Mouse (Mus musculus) stomach, embryonic 15.5 days (tissue): ENCODE measurements at regions not wholly inside any gene's neighbourhood (a gene's known extent, or its start where the extent isn't known, plus 50 kb on each side); places are given as distances from the start of the nearest gene placed in this dataset.

Experiments used
- ATAC-seq: fragments of 200-750 bp; cut with Nextera tagmentation; 2 replicates; pipeline ENCODE4 v1.8.0; 2017; ENCODE audit warnings: low read depth, moderate number of reproducible peaks, moderate TSS enrichment; ENCODE audit not compliant: insufficient read depth, low FRiP score
- H3K27ac ChIP-seq: fragments of 300-500 bp; sonication (generic); 2 replicates; pipeline ENCODE4 v1.5.1; 2015; ENCODE audit warnings: mild to moderate bottlenecking, inconsistent platforms
- H3K27me3 ChIP-seq: fragments of 300-500 bp; sonication (generic); replicated peaks from 2 replicates; pipeline ENCODE4 v1.6.1; 2015; ENCODE audit warnings: inconsistent platforms
- H3K36me3 ChIP-seq: fragments of 300-500 bp; sonication (generic); 2 replicates; pipeline ENCODE4 v1.6.1; 2015; ENCODE audit warnings: inconsistent platforms
- H3K4me1 ChIP-seq: fragments of 300-500 bp; sonication (generic); 2 replicates; pipeline ENCODE4 v1.6.1; 2015; ENCODE audit warnings: inconsistent platforms
- H3K4me2 ChIP-seq: fragments of 300-500 bp; sonication (generic); 2 replicates; pipeline ENCODE4 v1.6.1; 2015; ENCODE audit warnings: mild to moderate bottlenecking, inconsistent platforms
- H3K4me3 ChIP-seq: fragments of 300-500 bp; sonication (generic); replicated peaks from 2 replicates; pipeline ENCODE4 v1.5.1; 2015; ENCODE audit warnings: inconsistent platforms
- H3K9ac ChIP-seq: fragments of 300-500 bp; sonication (generic); 2 replicates; pipeline ENCODE4 v1.6.1; 2015; ENCODE audit warnings: inconsistent platforms
- H3K9me3 ChIP-seq: fragments of 300-500 bp; sonication (generic); 2 replicates; pipeline ENCODE4 v1.6.1; 2016; ENCODE audit warnings: inconsistent platforms
- WGBS: fragments of 180-500 bp; shearing (Covaris S2); methylation state at CpG from one replicate; pipeline ENCODE4 v1.1.7; 2015; 5-methylcytosine and 5-hydroxymethylcytosine counted together

DNA sequence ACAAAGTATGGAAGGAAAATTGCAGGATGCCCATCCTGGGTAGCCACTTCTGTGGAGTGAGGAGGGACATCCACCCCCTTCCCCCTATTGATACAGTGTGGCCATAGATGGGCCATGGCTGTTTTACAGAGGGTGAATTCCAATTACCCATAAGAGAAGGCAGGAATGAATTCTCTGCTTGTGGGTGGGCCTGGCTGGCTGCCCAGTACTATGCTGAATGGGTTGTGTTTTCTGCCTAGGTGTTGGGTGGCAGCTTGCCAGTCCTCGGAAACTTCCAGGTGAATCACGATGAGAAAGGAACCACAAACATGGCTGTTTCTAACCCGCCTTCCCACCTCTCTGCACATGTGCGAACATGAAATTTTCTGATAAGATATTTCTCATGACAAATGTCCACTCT is 109.0 kb upstream of the Veph1 start:
- Histone ChIP-seq H3K27ac (no peak overlapping the region), H3K36me3 (no peaks in the 10 kb centered on the region), H3K4me3 (no peak overlapping the region), H3K4me1 (no peaks in the 10 kb centered on the region), H3K4me2 (no peak overlapping the region), H3K9ac (no peak overlapping the region), H3K27me3 (no peaks in the 10 kb centered on the region), H3K9me3 (no peaks in the 10 kb centered on the region)
- WGBS, result 72% methylated on average over 4 of the region's 4 CpGs
- ATAC-seq, result no peak

DNA sequence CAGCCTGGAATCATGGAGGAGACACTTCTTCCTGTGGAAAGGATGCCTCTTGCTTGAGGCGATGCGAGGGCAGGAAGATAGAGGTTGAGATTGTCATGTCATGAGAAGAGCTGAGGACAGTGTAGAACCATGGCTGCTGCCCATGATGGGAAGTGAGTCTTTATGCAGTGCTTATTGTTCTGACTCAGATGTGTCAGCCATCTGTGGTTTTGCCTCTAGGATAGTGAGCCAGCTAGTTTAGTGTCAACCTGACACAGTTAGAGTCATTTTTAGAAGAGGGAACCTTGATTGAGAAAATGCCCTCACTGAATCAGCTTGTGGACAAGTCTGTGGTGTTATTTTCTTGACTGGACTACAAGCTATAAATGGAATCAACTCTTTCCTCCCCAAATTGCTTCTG is 107.1 kb upstream of the Veph1 start:
- H3K27ac ChIP-seq, result no peak overlapping the region
- H3K27me3 ChIP-seq, result no peaks in the 10 kb centered on the region
- no peaks in the 10 kb centered on the region for H3K36me3 ChIP-seq
- ATAC-seq, result no peak
- no peak overlapping the region for H3K9ac ChIP-seq
- WGBS, result 94% methylated on average over 2 of the region's 2 CpGs
- no peak overlapping the region for H3K4me2 ChIP-seq
- no peaks in the 10 kb centered on the region for H3K4me1 ChIP-seq
- no peak overlapping the region for H3K4me3 ChIP-seq
- no peaks in the 10 kb centered on the region for H3K9me3 ChIP-seq

DNA sequence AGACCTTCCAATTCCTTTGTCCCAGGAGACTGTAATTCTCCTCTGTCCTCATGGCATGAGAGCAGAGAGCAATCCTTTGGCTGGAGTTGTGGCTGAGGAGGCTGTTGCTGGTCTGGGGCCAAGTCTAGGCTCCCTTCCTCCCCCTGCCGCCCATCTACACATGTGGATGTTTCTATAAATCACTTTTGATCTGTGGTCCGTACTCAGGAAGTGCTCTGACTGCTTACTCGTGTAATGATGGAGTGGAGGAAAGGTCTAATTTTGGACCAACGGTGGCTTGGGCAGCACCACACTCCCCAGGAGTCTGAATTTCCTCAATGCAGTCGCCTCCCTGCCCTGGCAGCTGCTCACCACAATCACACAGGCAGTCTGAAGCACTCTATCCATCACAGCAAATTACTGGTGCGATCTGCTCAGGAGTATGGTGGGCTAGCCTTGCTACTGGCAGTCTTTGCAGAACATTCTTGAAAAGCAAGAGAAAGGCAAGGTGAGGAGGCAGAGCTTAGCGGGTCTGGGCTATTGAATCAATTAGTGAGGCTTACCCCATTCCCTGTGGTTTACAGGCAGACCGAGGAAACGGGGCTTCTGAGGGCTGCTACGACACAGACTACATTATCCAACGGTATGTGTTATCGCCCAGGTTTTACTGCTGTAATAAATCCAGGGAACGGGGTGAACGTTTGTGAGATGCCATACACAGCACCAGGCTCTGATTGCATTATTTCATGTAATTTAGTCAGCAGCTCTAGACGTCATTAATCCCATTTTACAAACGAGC is 104.3 kb upstream of the Veph1 start:
- Histone ChIP-seq H3K27ac (no peak overlapping the region), H3K27me3 (no peaks in the 10 kb centered on the region), H3K4me3 (no peak overlapping the region), H3K9ac (no peak overlapping the region), H3K36me3 (no peaks in the 10 kb centered on the region), H3K4me2 (no peak overlapping the region), H3K9me3 (no peaks in the 10 kb centered on the region), H3K4me1 (no peaks in the 10 kb centered on the region)
- no peak for ATAC-seq
- 43% methylated on average over 16 of the region's 16 CpGs for WGBS

DNA sequence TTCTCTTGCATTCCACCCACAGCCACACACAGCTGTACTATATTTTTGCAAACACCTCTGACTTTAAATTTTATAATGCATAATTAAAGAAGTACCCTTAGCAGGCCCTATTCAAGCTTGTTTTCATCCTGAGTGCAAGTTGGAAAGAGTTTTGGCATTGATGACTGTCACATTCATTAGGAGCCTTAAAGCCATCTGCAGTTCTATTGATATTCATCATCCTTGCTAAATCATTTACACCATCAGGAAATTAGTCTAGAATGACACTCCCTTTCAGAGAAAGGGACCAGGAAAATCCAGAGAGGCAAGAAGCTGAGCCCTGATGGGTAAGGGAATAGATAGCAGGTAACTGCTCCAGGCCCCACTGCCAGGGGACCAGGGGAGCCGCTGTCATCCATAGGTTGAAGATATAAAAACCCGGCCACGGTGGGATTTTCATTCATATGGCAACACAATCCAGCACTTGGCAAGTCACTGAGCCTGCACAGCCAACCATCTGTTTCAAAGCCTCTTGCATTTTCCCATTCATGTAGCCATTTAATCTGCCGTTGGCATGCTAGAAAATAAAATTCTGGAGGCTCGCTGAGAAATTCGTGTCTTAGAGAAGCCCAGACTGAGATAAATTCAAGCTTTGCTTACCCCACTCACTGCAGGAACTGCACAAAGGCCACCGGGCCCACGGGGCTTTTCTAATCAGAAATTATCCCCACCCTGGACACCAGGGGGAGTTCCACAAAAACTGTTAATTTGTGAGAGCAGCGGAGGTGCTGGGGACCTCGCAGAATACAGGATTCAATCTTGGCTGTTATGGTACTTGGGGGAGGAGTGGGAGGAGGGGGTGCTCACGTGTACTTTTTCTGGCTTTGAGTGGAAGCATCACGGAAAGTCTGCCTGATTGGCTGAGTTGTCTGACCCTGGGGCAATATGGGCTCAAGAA is 101.8 kb upstream of the Veph1 start:
- WGBS, result 63% methylated on average over 12 of the region's 12 CpGs

DNA sequence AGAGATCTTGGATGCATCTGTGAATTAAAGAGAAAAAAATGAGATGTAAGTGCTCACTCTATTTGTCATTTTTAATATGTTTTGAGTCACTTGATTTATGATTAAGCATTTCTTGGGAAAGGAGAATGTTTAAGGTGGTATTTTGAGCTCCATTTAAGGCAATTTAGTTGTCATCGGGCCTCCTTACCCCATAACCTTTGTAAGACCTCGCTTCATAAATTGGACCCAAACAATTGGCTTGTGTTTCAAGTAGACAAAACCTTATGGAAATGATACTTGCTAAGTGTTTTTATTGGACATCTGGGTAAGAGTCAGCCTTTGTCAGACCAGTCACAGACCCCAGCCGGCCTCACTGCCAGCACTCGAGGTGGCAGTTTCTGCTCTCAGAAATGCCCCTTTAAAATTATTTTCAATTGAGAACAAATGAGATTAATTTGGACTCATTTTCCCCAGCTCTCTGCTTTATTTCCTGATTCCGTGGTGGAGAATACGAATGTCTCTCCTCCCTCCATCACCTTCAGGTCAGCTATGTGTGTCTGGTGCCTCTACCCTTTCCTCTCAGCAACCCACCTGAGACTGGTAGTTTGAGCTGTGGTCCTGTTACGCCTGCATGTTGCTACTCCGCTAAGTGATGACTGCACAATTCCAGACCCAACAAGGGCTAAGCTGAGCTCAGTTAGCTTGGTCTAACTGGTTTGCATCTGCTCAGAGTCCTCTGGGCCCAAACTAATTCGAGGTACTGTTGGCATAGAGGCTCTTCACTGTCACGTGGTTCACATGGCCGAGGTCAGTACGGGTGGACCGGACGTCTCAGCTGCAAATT is 78.7 kb upstream of the Veph1 start:
- Histone ChIP-seq H3K4me1 (no peaks in the 10 kb centered on the region), H3K9ac (no peak overlapping the region), H3K36me3 (no peaks in the 10 kb centered on the region), H3K27me3 (no peaks in the 10 kb centered on the region), H3K4me2 (no peak overlapping the region), H3K9me3 (no peaks in the 10 kb centered on the region), H3K27ac (no peak overlapping the region), H3K4me3 (no peak overlapping the region)
- WGBS, result 66% methylated on average over 14 of the region's 14 CpGs
- ATAC-seq, result no peak

More for the DNA sequence above, 101.8 kb upstream of the Veph1 start:
- Histone ChIP-seq H3K36me3 (no peaks in the 10 kb centered on the region), H3K4me3 (no peak overlapping the region), H3K9me3 (no peaks in the 10 kb centered on the region), H3K27me3 (no peaks in the 10 kb centered on the region), H3K9ac (no peak overlapping the region), H3K4me1 (no peaks in the 10 kb centered on the region), H3K27ac (no peak overlapping the region), H3K4me2 (no peak overlapping the region)
- ATAC-seq, result no peak

DNA sequence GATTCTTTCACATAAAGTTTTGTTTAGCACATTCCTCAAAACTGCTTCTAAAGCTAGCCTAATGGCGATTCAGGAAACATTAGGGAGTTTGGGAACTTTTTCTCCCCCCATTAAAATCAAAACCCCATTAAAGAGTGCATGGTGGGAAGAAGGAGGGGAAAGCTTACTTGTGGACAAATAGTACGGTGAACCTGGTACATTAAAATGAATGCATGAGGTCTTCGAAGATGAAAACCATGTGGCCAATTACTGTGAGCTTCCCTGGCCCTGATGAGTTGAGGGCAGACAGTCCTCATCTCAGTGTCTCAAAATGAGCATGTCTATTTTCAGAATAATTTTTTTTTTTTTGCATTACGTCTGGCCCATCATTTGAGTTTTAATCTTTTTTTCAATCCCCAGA is 78.0 kb upstream of the Veph1 start:
- Histone ChIP-seq H3K27me3 (no peaks in the 10 kb centered on the region), H3K4me1 (no peaks in the 10 kb centered on the region), H3K9ac (no peak overlapping the region), H3K4me3 (no peak overlapping the region), H3K36me3 (no peaks in the 10 kb centered on the region), H3K27ac (no peak overlapping the region), H3K4me2 (no peak overlapping the region), H3K9me3 (no peaks in the 10 kb centered on the region)
- 85% methylated on average over 4 of the region's 4 CpGs for WGBS
- ATAC-seq, result no peak

DNA sequence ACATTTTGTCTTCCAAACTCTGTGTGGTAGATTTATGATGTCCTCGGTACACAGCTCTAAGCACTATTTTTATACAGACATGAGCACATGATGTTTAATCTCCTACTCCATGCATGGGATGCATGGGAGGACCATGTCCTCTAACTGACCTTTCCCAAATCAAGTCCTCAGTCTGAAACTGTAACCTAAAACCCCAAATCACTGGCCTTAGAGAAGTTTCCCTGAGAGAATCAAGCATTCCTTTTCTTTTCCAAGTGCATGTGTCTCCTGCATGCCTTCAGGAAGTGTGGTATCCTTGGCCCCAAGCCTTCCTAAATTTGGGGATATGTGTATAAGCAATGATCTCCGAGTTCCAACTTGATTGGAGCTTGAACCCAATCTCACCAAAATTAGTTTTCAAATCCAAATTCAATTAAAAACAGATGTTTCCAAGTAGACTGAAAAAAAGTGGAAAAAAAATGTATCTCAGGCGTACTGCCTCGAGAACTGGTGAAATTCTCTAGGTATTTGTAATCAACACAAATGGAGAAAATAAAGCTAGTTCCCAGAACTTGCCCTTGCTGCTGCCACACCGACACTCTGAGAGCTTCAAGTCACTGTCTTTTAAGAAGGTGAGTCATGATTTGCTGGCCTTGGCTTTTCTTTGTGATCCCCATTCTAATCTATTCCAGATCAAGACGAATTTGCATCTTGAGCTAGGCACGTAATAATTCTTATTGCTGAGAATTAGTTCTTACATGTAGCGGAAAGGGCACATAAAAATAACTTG is 77.4 kb upstream of the Veph1 start:
- Histone ChIP-seq H3K27me3 (no peaks in the 10 kb centered on the region), H3K36me3 (no peaks in the 10 kb centered on the region), H3K4me1 (no peaks in the 10 kb centered on the region), H3K9ac (no peak overlapping the region), H3K9me3 (no peaks in the 10 kb centered on the region), H3K4me2 (no peak overlapping the region), H3K4me3 (no peak overlapping the region), H3K27ac (no peak overlapping the region)
- ATAC-seq, result no peak
- 79% methylated on average over 8 of the region's 8 CpGs for WGBS
